Mouse (Mus musculus) liver, postnatal 0 days (tissue): ENCODE results near the gene Oxct2a. TPM values are rescaled to one million over a fixed set of nuclear protein-coding genes. Genes with fewer than 3 reads are reported as not detected.
A peak's percentile ranks its signal among the peaks of the same experiment; 100 is the strongest.

Source experiments
- ATAC-seq: fragments of 200-750 bp; cut with Nextera tagmentation; 2 replicates; pipeline ENCODE4 v1.8.0; 2017; ENCODE audit warnings: mild to moderate bottlenecking, moderate library complexity
- DNase-seq: peaks from one replicate; pipeline ENCODE4 v3.0.0-alpha.2; 2016
- H3K27ac ChIP-seq: fragments of 300-500 bp; sonication (generic); 2 replicates; pipeline ENCODE4 v1.5.1; 2014; ENCODE audit warnings: antibody characterized with exemption, moderate library complexity, mild to moderate bottlenecking, low read depth
- H3K27me3 ChIP-seq: fragments of 300-500 bp; sonication (generic); 2 replicates; pipeline ENCODE4 v1.6.1; 2014; ENCODE audit warnings: low read length, control low read depth, mixed read lengths; ENCODE audit not compliant: insufficient read depth
- H3K36me3 ChIP-seq: fragments of 300-500 bp; sonication (generic); replicated peaks from 2 replicates; pipeline ENCODE4 v1.6.1; 2014; ENCODE audit warnings: mild to moderate bottlenecking, control low read depth, low read length, moderate library complexity, mixed read lengths; ENCODE audit not compliant: insufficient read depth
- H3K4me1 ChIP-seq: fragments of 300-500 bp; sonication (generic); 2 replicates; pipeline ENCODE4 v1.6.1; 2014; ENCODE audit warnings: antibody characterized with exemption, mild to moderate bottlenecking, control low read depth; ENCODE audit not compliant: insufficient read depth
- H3K4me2 ChIP-seq: fragments of 300-500 bp; sonication (generic); 2 replicates; pipeline ENCODE4 v1.6.1; 2014; ENCODE audit warnings: low read depth, mild to moderate bottlenecking, low read length, moderate library complexity, mixed read lengths
- H3K4me3 ChIP-seq: fragments of 300-500 bp; sonication (generic); 2 replicates; pipeline ENCODE4 v1.5.1; 2014; ENCODE audit warnings: low read depth, low read length
- H3K9ac ChIP-seq: fragments of 300-500 bp; sonication (generic); replicated peaks from 2 replicates; pipeline ENCODE4 v1.6.1; 2014; ENCODE audit warnings: mild to moderate bottlenecking, moderate library complexity
- H3K9me3 ChIP-seq: fragments of 300-500 bp; sonication (generic); 2 replicates; pipeline ENCODE4 v1.6.1; 2016; ENCODE audit warnings: mild to moderate bottlenecking, control low read depth, low read length, mixed read lengths
- CTCF ChIP-seq: sonication (generic); IDR thresholded peaks from 2 replicates; pipeline ENCODE4 v1.5.1; 2016; ENCODE audit warnings: antibody characterized with exemption, low read depth
- EP300 ChIP-seq: IDR thresholded peaks from 2 replicates; pipeline ENCODE4 v1.6.1; 2016; ENCODE audit warnings: antibody characterized with exemption, low read depth, mild to moderate bottlenecking
- WGBS: fragments of 180-500 bp; shearing (Covaris S2); extraction: QIAGEN DNeasy Blood & Tissue Kit; methylation state at CpG from one replicate; pipeline ENCODE4 v1.1.7; 2014; ENCODE audit not compliant: insufficient replicate concordance; 5-methylcytosine and 5-hydroxymethylcytosine counted together
- polyA plus RNA-seq: library from polyadenylated mRNA; unstranded; fragments of >200 nt; fragmentation: Nextera tagmentation; extraction: Ambion mirVana; gene quantifications from 2 replicates; pipeline ENCODE4 v1.2.1, GENCODE M21; 2015

The Oxct2a gene
- polyA plus RNA-seq, 1 experiment from 2014 or later = not detected

DNA sequence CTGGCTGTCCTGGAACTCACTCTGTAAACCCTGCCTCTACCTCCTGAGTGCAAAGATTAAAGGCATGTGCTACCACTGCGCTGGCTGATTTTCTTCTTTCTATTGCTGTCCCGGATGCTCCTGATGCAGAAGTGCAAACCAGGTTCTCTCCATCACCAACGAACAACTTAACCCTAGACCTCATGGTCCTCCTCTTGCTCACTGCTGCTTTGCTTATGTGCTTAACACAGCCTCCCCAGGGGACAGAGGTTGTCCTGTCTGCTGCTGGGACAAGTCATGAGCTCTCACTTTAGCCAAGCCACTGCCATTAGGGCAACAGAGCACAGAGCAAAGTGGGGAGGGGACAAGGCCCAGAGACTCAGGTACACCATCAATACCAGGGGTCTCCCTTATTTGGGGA is 8.9 kb downstream of the Oxct2a start:
- H3K27ac ChIP-seq = no peak overlapping the region

DNA sequence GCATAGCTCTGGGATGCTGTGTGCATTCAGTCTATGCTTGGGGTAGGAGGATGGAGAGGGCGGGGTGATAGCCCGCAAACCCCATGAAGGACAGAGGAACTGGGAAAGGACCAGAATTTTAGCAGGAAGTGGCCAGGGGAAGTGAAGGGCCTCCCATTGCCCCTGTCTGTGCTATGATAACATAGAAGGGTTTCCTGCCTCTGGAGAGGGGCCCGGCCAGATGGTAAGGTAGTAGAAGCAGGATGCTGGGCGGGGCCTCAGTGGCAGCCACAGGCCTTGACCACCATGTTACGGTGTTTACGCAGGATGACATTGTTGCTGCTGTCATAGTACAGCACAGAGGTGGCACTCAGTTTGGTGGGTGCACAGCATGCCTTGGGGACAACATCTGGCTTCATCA is 10.4 kb downstream of the Oxct2a start:
- Histone ChIP-seq H3K9me3 (no peaks in the 10 kb centered on the region), H3K4me1 (peaks cover 14% of the 10 kb centered on the region), H3K4me3 (no peak overlapping the region), H3K27me3 (no peaks in the 10 kb centered on the region), H3K9ac (no peak overlapping the region), H3K4me2 (no peak overlapping the region), H3K27ac (no peak overlapping the region), H3K36me3 (no peaks in the 10 kb centered on the region)
- TF ChIP-seq CTCF (no peak), EP300 (no peak)
- peak; percentile 55 for DNase-seq
- peak; percentile 74 for ATAC-seq
- 39% methylated on average over 6 of the region's 6 CpGs for WGBS

More for the DNA sequence above, 8.9 kb downstream of the Oxct2a start:
- TF ChIP-seq CTCF (no peak), EP300 (no peak)
- ATAC-seq (no peak), DNase-seq (no peak)
- 72% methylated on average over 3 of the region's 3 CpGs for WGBS
- Histone ChIP-seq H3K4me2 (no peak overlapping the region), H3K4me1 (peaks cover 14% of the 10 kb centered on the region), H3K9ac (no peak overlapping the region), H3K27me3 (no peaks in the 10 kb centered on the region), H3K4me3 (no peak overlapping the region), H3K9me3 (no peaks in the 10 kb centered on the region), H3K36me3 (no peaks in the 10 kb centered on the region)

DNA sequence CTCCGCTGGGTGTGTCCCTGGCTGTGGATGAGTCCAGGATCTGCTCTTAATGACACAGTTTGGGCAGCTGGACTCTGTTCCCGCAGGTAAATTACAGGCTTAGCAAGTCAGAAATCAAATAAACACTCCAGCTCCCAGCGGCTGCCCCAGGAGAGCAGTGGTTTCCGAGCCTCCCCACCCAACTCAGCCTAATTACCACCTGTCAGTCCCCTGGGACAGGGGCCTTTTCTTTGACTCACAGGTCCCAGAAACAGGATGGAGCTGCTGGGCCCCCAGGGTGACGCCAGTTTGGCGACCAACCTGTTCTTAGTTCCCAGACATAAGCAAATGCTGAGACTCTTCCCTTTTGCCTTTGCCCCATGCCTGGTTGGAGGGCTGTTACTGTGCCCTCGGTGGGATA is 11.6 kb downstream of the Oxct2a start:
- H3K4me2 ChIP-seq = no peak overlapping the region
- no peaks in the 10 kb centered on the region for H3K36me3 ChIP-seq
- H3K9ac ChIP-seq = no peak overlapping the region
- H3K27me3 ChIP-seq = no peaks in the 10 kb centered on the region
- WGBS = 77% methylated on average over 7 of the region's 7 CpGs
- peaks cover 14% of the 10 kb centered on the region for H3K4me1 ChIP-seq
- ATAC-seq = no peak
- no peak overlapping the region for H3K27ac ChIP-seq
- DNase-seq = no peak
- no peak for TF ChIP-seq EP300
- TF ChIP-seq CTCF = no peak
- H3K9me3 ChIP-seq = no peaks in the 10 kb centered on the region
- H3K4me3 ChIP-seq = no peak overlapping the region

DNA sequence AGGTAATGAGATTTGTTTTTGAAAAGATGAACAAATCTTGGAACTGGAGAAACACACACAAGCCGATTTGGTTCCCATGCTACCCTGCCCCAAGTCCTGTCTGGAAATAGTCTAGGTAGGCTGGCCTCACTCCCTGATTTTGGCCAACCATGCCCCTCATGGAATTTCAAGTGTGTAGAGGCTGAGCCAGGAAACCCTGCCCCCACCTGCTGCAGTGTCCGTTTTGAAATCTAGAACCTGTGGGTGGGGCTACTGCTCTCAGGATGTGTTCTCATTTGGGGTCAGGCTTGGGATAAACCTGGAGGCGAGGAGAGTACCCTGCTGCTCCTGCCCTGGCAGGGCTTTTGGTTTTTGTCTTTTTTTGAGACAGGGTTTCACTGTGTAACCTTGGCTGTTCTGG is 15.1 kb downstream of the Oxct2a start:
- Histone ChIP-seq H3K4me1 (peaks cover 11% of the 10 kb centered on the region; the same call in 1 of the 2 replicates), H3K4me3 (no peak overlapping the region), H3K36me3 (peaks cover 9% of the 10 kb centered on the region; the same call in 1 of the 2 replicates), H3K9me3 (peaks cover 3% of the 10 kb centered on the region; the same call in 1 of the 2 replicates), H3K4me2 (no peak overlapping the region), H3K9ac (no peak overlapping the region), H3K27ac (no peak overlapping the region), H3K27me3 (no peaks in the 10 kb centered on the region)
- DNase-seq (no peak), ATAC-seq (no peak)
- TF ChIP-seq CTCF (no peak), EP300 (no peak)
- 33% methylated on average over 3 of the region's 3 CpGs for WGBS

DNA sequence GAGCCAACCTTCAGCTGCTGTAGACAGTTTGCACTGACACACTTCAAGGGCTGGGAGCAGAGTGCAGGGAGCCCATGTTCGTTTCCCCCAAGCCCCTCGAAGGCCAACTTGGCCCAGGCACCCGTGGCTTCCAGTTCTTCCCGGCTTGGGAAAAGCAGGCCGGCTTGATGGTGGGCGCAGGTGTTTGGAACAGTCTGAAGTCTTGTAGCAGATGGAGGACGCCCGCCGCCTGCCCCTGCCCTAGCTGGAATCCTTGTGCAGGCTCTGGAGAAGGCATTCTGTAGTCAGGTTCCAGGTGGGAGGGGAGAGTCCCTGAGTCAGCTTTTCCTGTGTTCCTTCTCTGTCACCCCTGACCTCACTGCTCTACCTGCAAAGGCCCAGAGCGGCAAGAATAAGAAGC is 16.4 kb downstream of the Oxct2a start:
- H3K36me3 ChIP-seq = peaks cover 22% of the 10 kb centered on the region
- H3K4me1 ChIP-seq = 0 out of 2 replicates have a peak, but pooled peaks cover 3% of the 10 kb centered on the region
- no peak overlapping the region for H3K4me3 ChIP-seq
- no peak for DNase-seq
- H3K4me2 ChIP-seq = no peak overlapping the region
- no peak for TF ChIP-seq EP300
- no peak for TF ChIP-seq CTCF
- no peaks in the 10 kb centered on the region for H3K27me3 ChIP-seq
- H3K27ac ChIP-seq = no peak overlapping the region
- 91% methylated on average over 10 of the region's 10 CpGs for WGBS
- ATAC-seq = no peak
- H3K9ac ChIP-seq = no peak overlapping the region
- peaks cover 3% of the 10 kb centered on the region; the same call in 1 of the 2 replicates for H3K9me3 ChIP-seq

DNA sequence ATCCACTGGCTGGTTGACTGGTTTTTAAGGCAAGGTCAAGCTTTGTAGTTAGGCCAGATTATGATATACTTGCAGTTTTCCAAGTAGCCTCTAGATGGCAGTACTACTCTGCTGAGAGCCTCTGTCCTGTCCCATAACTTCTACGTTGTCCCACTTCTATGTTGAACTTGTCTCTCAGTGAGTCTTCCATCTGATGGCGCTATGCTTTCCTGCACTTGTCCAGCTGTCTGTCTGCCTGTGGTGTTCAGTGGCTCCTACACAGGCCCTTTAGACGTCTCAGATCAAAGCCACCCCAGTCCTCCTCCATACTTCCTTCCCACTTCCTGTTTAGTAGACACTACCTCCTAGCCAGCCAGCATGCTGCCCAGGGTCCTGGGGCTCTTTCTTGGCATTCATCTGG is 17.6 kb downstream of the Oxct2a start:
- DNase-seq = no peak
- H3K4me2 ChIP-seq = no peak overlapping the region
- no peaks in the 10 kb centered on the region for H3K27me3 ChIP-seq
- H3K36me3 ChIP-seq = peaks cover 28% of the 10 kb centered on the region
- no peak overlapping the region for H3K9ac ChIP-seq
- 11% methylated on average over 3 of the region's 3 CpGs for WGBS
- H3K4me3 ChIP-seq = no peak overlapping the region
- peaks cover 3% of the 10 kb centered on the region; the same call in 1 of the 2 replicates for H3K9me3 ChIP-seq
- H3K27ac ChIP-seq = no peak overlapping the region
- TF ChIP-seq EP300 (no peak), CTCF (peak; percentile 87)
- 0 out of 2 replicates have a peak, but pooled peaks cover under 1% of the 10 kb centered on the region for H3K4me1 ChIP-seq
- ATAC-seq = peak; percentile 61
